Mouse (Mus musculus): ENCODE data around the gene Eefsec.

The Eefsec gene

GRCm38 (mm10) chr6:88340761-88341160, 105.6 kb downstream of the Eefsec start:
- DNase-seq, result no peak

DNA sequence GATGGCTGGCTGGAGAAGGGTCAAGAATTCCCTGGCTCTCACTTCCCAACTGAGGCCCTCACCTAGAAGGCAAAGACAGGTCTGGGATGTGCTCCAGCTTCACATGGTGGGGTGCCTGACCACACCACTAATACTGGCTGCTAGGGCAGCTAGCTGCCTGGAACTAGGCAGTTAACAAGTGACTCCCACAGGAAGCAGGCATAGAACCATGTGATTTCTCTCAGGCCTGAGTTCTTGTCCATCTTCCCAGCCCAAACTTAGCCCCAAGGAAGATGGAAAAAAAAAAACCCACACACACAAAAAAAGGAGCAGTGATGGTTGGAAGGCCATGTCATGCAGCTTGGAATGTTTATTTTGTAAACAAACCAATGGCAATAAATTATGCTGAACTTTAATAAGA, 117.0 kb downstream of the Eefsec start:
- no peak for DNase-seq

- no peak for DNase-seq
Observed at GRCm38 (mm10) chr6:88321879-88322278, 124.5 kb downstream of the Eefsec start.

- DNase-seq, result no peak
Observed at GRCm38 (mm10) chr6:88321253-88321652, 125.1 kb downstream of the Eefsec start.

DNA sequence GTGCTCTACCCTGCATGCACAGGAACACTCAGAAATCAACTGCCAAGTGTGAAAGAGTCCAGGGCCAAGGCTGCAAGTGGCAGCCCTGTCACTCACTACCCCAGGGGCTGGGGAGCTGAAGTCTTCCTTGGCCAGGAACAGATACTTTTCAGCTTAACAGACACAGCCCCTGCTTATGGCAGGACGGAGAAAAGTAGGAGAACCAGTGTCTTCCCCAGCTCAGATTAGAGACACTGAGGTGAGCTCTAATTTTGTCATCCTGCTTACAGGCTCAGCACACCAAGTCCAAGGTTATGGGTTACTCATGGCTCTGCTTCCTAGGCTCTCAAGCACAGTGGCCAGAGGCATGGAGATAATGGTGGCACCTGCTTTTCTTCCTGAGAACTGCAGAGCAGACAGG, 126.6 kb downstream of the Eefsec start:
- DNase-seq, result no peak

GRCm38 (mm10) chr6:88315295-88315694, 131.0 kb downstream of the Eefsec start:
- DNase-seq, result no peak

DNA sequence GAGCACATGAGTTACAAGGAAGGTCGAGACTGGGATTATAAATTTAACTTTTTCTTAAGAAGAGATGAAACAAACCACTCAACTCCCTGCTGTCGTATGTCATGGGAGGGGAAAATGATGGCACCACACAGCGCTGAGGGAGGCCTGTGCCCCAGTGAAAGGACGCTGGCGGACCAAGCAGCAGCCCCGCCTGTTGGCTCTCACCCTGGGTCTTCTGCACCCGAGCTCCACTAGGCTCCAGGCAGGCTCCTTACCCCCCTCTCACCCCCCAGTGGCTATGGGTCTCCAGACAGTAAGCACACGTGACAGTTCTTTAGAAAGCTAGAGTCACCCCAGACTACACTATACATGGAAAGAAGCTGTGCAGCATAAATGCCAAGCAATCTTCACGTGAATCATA, 132.4 kb downstream of the Eefsec start:
- DNase-seq, result no peak

GRCm38 (mm10) chr6:88311593-88311992, 134.7 kb downstream of the Eefsec start:
- DNase-seq, result no peak

DNA sequence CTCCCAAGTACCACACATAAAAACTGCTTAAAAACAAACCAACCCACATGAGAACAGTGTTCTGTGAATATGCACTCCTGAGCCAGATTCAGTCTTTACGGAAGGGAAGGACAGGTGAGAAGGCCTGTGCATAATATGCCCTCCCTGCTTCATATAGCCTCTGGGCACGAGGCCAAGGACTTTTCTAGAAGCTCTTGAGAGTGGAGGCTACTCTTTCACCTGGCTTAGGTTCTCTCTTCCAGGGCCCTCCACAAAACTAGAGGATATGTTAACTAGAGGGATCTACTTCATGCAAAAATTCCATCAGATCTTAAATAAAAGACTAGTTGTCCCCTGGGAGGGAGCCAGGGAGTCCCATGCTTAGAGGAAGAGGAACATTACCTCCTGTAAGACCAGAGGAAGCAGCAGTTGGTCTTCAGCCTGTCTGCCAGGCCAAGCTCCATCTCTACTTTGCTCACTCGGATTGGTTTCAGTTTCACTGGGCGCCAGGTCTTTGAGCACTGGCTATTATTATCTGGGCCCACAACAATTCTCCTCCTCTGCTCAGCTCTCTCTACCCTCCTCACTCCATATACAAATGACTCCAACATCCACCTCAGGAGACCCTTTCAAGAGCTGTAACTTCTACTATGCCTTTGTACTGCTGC, 140.1 kb downstream of the Eefsec start:
- DNase-seq, result no peak

GRCm38 (mm10) chr6:88301234-88301633, 145.1 kb downstream of the Eefsec start:
- DNase-seq, result no peak

DNA sequence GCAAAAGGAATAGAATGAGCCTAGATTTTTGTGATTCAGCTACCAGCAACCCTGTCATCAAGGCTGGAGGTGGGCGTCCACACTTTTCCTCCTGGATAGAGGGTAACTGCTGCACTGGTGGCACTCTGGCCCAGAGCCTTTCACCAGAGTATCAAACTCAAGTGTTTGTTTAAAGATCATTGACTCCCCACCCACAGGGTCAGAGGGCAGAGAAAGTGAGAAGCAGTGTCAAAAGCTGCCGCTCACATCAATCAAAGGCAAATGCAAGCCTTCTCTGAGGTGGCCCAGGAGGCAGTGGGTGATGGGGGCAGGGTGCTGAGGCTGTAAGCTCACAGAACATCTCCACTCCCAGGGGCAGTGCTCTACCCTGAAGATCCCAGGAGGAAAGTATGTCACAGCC, 146.8 kb downstream of the Eefsec start:
- no peak for DNase-seq

GRCm38 (mm10) chr6:88292274-88292909, 153.9 kb downstream of the Eefsec start:
- DNase-seq, result no peak

GRCm38 (mm10) chr6:88290129-88290766, 156.1 kb downstream of the Eefsec start:
- peak; percentile 45 for DNase-seq

DNA sequence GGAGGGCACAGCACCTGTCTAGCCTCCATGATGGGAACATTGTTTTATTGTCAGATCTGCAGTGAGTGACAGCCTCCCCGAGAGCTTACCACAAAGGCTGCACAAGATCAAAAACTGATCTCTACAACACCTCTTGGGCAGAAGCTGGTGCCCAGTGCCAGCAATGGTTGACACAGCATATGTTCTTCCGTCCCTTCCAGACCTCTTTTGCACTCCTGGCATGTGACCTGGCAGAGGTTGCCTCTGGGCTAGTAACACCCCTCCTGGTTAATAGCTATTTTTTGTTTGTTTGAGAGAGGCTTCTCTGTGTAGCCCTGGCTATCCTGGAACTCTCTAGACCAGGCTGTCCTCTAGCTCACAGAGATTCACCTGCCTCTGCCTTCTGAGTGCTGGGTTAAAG, 168.2 kb downstream of the Eefsec start:
- DNase-seq, result no peak

- no peak for DNase-seq
Observed at GRCm38 (mm10) chr6:88277242-88277641, 169.1 kb downstream of the Eefsec start.

- peak; percentile 24 for DNase-seq
Observed at GRCm38 (mm10) chr6:88276221-88276620, 170.1 kb downstream of the Eefsec start.

- DNase-seq, result no peak
Observed at GRCm38 (mm10) chr6:88274623-88275022, 171.7 kb downstream of the Eefsec start.

DNA sequence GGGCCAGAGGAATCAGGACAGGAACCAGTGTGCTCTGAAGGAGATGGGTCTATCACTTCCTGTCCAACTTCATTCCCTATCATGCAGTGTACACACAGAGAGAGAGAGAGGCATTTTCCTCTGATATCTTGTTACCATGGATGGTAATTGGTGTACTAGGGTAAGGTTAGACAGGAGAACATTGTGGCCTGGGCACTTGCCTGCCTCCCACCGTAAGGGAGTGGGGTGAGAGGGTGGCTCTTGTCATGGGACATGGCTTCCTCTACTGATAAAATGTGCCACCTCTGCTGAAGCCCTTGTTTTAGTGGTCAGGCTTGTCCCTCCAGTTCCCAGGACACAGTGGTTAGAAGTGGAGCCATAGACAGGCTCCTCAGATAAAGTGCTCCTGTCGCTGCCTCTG, 178.4 kb downstream of the Eefsec start:
- no peak for DNase-seq

GRCm38 (mm10) chr6:88267068-88267467, 179.3 kb downstream of the Eefsec start:
- DNase-seq, result no peak

- DNase-seq, result no peak
Observed at GRCm38 (mm10) chr6:88266055-88266454, 180.3 kb downstream of the Eefsec start.

GRCm38 (mm10) chr6:88265355-88265754, 181.0 kb downstream of the Eefsec start:
- no peak for DNase-seq

- peak; percentile 17 for DNase-seq
Observed at GRCm38 (mm10) chr6:88262160-88262559, 184.2 kb downstream of the Eefsec start.

DNA sequence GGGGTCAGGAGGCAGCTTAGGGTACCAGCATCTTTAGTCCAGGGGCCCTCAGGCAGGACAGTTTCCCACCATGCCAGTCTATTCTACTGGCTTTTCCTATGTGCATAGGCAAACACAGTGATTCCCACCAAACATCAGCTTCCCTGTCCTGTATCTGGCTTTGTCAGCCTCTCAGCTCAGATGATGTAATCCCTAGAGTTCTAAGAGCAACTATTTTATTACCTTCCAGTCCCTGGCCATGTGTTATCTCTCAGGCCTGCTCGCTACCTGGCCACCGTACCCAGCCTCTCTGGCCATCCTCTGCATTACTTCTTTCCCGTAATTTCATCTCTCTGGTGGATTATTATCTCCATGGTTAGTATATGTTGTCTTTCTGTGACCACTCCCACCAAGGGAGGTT, 185.7 kb downstream of the Eefsec start:
- DNase-seq, result no peak

- DNase-seq, result no peak
Observed at GRCm38 (mm10) chr6:88259621-88260020, 186.7 kb downstream of the Eefsec start.
